Mouse (Mus musculus) kidney, adult 2 months (tissue): ENCODE results near the gene Slc4a3.

Experiments
- CTCF ChIP-seq: fragments of 200-500 bp; conservative IDR thresholded peaks from 2 replicates; pipeline ENCODE4 v1.5.1; 2011; ENCODE audit warnings: low read depth, mild to moderate bottlenecking, control low read depth, low read length, moderate library complexity, mixed read lengths; ENCODE audit not compliant: insufficient read depth, insufficient read length
- POLR2A ChIP-seq: fragments of 200-500 bp; IDR thresholded peaks from one replicate; pipeline ENCODE4 v1.6.1; 2011; ENCODE audit warnings: low read depth, low read length, control low read depth

DNA sequence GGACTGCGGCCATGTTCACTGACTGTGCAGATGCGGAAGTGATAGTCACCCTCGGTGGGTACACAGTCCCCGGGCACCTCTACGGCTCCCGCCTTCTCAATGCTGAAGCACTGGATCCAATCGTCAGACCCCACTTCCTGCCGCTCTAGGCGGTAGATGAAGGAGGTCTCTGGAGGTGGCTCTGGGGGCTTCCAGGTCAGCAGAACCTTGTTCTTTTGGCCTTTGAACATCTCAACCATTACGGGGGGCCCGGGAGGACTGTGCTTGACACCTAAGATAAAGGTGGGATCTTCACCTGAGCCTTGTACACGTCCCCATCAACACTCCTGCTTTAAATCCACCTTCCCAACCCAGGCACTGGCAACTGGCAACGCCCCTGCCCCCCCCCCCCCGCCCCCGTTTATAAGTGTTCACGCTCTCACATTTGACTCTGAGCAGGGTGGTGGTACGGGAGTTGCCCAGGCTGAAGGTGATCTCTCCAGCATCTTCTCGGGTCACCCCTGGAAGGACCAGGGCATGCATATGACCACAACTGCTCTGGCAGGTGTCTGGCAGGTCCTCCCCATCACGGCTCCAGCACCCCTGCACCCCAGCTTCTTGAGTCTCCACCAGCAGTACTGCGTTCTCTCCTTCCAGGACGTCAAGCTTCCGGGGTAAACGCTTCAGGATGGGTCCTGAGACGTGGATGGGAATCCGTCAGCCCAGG, 43.0 kb upstream of the Slc4a3 start:
- TF ChIP-seq CTCF = no peak
- TF ChIP-seq POLR2A = no peak
